Mouse (Mus musculus): ENCODE results near the gene Rfng.

GRCm38 (mm10) chr11:120779876-120780275 lies 4.1 kb downstream of the Rfng start:
- no peak for TF ChIP-seq HCFC1 (IDR thresholded peaks at IDR 0.05; ENCODE audit: low read depth, low read length)
- no peak for TF ChIP-seq SMC3 (IDR thresholded peaks at IDR 0.05; ENCODE audit: low read depth, low read length)
- TF ChIP-seq GABPA (IDR thresholded peaks at IDR 0.05; ENCODE audit: low read depth, low read length), result no peak
- TF ChIP-seq POLR2A (IDR thresholded peaks at IDR 0.05; ENCODE audit: control insufficient read depth in 1 of 2, insufficient read depth in 1 of 2, low read depth in 1 of 2, low read length in 2 of 2, poor library complexity in 1 of 2), result no peak
- TF ChIP-seq CTCF (IDR thresholded peaks at IDR 0.05 in 2 of 3, conservative IDR thresholded peaks at IDR 0.05 in 1 of 3; ENCODE audit: control insufficient read depth in 1 of 3, insufficient read depth in 1 of 3, low read depth in 2 of 3, low read length in 3 of 3, poor library complexity in 1 of 3, severe bottlenecking in 1 of 3), result no peak
- no peak for TF ChIP-seq E2F4 (IDR thresholded peaks at IDR 0.05; ENCODE audit: borderline replicate concordance, low read depth, low read length)
- TF ChIP-seq EP300 (IDR thresholded peaks at IDR 0.05; ENCODE audit: low read depth in 1 of 2, low read length in 2 of 2), result no peak
- no peak for TF ChIP-seq ZKSCAN1 (IDR thresholded peaks at IDR 0.05; ENCODE audit: low read depth, low read length)
- no peak for TF ChIP-seq ETS1 (IDR thresholded peaks at IDR 0.05; ENCODE audit: low read depth, low read length)
- no peak for TF ChIP-seq GATA1 (IDR thresholded peaks at IDR 0.05; ENCODE audit: low read depth, low read length)
- TF ChIP-seq POLR2AphosphoS2 (IDR thresholded peaks at IDR 0.05; ENCODE audit: low read length), result no peak
- TF ChIP-seq TCF12 (IDR thresholded peaks at IDR 0.05; ENCODE audit: low read depth, low read length), result no peak
